Mouse (Mus musculus) common myeloid progenitor, adult 5-6 weeks (primary cell): ENCODE data around the gene Ufsp1. TPM values are rescaled to one million over a fixed set of nuclear protein-coding genes. Genes with fewer than 3 reads are reported as not detected.
"Not testable (repeated sequence)": the region's sequence is repeated elsewhere in the genome, so short reads cannot be mapped to it uniquely, and the experiment has no call there.

Source experiments
- ATAC-seq: replicated peaks from 2 replicates; pipeline ENCODE4 v1.8.0; 2016; ENCODE audit warnings: low read depth, mild to moderate bottlenecking, moderate TSS enrichment, inconsistent platforms; ENCODE audit not compliant: poor library complexity, severe bottlenecking
- total RNA-seq: library from RNA; stranded (forward); fragments of 200-1000, 187-1606 nt; gene quantifications from 2 replicates; pipeline ENCODE4 v1.2.3, GENCODE M21; 2017

Gene Ufsp1
- 3.2 and 4.4 TPM in 2 replicates for total RNA-seq

DNA sequence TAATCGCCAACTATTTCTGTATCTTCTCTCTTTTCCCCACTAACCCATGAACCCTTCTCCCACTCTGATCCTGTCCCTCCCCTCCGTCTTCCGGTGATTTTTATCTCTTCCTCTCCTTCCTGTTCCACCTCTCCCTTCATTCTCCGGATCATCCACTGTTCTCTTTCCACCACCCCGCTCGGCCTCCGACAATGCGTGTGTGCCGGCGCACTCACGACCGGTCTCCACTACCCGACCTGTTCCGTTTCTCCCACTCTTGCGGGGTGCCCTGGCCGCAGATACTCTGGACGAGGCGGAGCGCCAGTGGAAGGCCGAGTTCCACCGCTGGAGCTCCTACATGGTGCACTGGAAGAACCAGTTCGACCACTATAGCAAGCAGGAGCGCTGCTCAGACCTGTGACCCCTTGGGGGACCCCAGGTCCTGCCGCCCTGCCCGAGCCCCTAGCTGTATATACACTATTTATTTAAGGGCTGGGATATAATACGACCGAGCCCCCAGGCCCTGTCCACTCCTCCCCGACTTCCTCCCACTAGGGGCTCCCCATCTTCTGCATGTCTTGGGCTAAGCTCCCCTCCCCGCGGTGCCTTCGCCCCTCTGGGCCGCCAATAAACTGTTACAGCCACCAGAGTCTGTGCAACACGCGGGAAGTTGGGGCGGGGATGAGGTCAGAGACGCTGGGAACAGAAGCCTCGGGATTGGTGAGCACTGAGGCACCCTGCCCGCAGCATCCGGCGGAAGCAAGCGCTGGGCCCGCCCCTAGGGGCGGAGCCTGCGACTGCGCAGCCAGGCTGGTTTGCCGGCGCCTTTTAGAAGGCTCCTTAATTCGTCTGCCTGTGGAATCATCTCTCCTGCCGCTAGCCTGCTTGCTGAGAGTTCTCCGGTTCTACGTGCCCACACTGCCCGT, at the start of gene Ufsp1:
TSS of gene Ufsp1 (plus strand) at position 791 of the 905 bp plus-strand sequence.
- peak; percentile 76 for ATAC-seq

DNA sequence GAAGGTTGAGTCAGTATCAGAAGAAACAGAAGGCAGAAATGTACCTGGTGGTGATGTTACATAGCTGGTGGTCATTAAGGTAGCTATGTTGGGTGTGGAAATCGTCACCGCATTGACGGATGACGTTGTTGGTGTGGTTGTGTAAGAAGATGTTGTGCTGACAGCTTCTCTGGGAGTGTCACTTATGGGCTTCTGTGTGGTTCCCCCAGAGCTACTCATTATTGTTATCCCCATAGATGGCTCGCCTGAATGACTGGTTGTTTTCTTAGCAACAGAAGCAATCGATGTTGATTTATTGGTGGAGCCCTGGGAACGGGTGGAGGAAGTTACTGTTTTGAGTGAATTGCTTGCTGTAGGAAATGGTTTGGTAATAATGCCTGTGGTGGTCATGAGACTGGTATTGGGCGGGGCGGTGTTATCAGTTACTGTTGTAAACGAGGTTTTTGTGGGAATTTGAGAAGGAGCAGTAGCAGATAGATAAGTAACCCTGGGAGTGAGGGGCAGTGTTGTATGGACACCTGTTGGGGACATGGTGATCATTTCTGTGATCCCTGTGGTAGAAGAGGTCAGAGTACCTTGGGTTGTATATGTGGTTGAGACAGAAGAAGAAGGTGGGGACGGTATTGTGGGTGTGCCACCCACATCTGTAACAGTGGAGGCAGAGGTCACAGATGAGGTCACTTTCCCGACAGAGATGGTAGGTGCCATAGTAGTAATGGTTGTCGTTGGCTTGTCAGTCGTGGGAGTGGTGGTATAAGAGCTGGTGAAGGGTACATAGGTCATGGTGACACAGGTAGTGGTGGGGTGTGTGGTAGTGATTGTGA, 30.3 kb upstream of the Ufsp1 start:
- peak; percentile 75 for ATAC-seq

DNA sequence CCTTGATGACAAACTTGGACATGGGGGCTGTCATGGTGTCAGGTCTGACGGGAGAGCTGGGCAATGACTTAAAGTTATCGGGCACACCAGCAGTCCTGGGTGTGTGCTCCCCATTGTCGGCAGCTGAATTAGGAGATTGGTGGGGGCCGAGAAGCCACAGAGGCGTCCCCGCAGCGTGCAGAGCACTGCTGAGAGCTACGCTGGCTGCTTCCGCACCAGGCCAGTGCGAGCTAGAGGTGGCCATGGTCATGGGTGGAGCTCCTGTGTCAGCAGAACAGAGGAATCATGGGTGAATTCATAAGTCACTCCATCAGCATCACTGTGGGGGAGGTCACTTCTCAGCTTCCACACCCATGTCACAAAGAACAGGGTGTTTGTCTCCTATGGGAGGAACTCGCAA, 29.6 kb upstream of the Ufsp1 start:
- no peak for ATAC-seq

DNA sequence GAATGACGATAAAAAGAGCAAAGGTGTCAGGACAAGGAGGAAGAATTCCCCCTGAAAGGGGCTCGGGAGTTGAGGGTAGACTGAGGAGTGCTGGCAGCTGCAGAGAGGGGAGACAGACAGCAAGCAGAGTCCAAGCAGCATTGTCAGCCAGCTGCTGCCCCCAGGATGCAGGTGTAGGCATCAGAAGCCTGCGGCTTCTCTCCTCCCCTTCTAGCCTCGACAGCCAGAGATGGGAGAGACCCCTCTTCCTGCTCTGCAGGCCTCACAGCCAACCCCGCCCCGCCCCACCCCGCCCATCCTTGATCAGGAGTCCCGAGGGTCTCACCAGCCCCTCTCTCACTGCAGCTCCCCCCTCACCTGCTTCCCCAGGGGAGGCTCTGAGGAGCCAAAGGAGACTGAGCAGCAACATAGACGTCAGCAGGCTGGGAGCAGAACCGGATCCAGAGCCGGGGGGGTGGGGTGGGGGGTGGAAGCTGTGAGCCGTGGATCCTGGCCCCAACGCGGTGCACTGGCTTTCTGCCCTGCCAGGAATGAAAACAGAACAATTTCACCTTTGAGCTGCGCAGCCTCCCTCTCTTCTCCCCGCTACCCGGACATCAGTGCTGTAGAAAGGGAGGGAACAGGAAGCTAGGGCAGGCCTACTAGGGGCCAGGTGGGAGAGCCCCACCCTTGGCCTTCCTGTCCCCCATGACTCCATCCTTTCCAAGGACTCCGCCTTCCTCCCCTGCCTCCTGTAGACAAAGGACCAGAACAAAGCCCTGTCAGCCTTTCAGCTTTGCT, 26.1 kb upstream of the Ufsp1 start:
- no peak for ATAC-seq

DNA sequence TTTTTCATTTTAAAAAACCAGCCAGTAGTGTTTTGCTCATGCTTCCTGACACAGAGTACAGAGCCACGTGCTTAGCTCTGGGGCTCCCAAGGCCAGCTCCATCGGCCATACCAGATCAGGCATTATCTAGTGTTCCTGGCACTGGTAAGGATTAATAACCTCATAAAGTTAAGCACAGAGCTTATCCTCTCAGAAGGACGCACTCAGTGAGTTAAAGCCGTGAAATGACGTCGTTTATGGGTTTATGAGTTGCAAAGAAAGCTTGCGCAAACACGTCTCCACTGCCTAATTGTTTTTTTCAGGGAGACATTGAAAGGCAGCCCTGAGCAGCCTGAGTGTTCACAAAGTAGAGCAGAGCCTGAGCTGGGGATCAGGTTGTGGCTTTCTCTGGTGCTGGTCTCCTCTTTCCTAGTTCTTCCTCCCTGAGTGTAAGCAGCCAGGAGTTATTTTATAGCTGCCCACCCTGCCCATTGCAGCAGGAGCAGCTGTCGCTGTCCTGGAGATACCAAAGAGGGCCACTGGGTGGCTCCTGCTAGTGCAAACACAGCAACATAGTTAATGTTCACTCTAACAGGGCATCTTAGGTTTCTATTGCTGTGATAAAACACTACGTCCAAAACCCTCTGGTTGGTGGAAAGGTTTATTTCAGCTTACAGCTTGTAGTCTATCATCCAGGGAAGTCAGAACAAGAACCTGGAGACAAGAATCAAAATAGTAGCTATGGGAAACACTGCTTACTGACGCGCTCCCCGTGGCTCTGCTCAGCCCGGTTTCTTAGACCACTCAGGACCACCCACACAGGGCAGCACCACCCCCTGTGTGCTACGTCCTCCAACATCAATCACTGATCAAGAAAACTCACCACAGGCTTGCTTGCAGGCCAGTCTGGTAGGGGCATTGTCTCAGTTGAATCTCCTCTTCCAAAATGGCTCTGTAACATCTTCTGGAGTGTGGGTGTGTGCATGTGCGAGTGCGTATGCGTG, 16.8 kb upstream of the Ufsp1 start:
- peak; percentile 72; the same call in 1 of the 2 replicates for ATAC-seq

DNA sequence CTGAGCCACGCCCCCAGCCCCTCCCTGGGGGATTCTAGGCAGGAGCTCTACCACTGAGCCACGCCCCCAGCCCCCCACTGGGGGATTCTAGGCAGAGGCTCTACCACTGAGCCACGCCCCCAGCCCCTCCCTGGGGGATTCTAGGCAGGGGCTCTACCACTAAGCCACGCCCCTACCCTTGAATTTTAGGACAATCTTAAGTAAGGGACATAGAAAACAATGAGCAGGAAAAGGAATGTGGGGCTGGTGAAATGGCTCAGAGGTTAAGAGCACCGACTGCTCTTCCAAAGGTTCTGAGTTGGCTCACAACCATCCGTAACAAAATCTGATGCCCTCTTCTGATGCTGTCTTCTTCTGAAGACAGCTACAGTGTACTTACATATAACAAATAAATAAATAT, 10.0 kb upstream of the Ufsp1 start:
- ATAC-seq, result not testable (repeated sequence)

DNA sequence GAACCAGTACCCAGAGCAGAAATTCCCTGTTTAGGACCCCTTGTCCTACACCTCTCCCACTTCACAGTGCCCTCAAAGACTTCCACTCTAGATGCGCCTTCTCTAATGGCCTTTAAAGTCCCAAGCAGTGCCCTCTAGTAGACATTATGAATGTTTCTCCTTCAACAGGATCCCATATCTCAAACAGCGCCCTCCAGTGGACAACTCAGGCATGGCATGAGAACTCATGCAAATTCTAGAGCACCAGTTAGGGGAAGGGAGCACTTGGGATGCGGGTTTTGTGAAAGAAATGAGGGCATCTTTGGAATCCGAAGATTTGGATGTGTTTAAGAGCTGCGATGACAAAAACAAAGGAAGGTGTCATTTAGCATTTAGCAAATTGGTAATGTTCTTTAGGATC, 9.4 kb upstream of the Ufsp1 start:
- ATAC-seq, result no peak

DNA sequence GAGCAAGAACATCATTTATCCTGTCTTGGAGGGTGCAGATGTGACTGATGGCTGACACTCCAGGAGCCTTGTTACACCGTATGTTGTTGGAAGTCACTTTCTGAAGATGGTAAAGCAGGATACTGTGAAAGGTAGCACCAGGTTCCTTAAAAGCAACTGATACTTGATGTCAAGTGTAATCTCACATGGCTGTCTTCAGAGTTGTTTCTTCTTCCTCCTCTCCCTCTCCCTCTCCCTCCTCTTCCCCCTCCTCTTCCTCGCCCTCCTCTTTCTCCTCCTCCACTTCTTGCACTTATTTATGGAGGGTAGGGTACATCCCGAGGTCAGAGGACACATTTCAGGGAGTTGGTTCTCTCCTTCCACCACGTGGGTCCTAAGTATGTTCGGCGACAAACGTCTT, 8.4 kb upstream of the Ufsp1 start:
- no peak for ATAC-seq

DNA sequence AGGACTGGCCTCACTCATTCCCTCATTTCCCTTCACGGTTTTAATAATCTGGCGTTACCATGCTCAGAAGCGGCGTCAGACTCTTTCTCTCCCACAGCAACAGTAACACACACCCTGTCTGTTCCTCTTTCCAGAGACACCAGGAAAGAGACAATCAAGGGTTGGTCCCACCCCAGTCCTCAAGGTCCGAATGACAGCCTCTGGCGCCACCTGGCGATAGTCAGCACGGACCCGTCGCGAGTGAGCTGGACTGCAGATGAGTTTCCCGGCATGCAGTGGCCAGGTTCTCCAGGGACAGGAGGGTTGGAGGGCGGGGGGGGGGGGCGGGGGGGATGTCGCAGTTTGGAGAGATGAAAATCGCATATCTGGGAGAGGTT, 7.8 kb upstream of the Ufsp1 start:
- ATAC-seq, result peak; percentile 54

DNA sequence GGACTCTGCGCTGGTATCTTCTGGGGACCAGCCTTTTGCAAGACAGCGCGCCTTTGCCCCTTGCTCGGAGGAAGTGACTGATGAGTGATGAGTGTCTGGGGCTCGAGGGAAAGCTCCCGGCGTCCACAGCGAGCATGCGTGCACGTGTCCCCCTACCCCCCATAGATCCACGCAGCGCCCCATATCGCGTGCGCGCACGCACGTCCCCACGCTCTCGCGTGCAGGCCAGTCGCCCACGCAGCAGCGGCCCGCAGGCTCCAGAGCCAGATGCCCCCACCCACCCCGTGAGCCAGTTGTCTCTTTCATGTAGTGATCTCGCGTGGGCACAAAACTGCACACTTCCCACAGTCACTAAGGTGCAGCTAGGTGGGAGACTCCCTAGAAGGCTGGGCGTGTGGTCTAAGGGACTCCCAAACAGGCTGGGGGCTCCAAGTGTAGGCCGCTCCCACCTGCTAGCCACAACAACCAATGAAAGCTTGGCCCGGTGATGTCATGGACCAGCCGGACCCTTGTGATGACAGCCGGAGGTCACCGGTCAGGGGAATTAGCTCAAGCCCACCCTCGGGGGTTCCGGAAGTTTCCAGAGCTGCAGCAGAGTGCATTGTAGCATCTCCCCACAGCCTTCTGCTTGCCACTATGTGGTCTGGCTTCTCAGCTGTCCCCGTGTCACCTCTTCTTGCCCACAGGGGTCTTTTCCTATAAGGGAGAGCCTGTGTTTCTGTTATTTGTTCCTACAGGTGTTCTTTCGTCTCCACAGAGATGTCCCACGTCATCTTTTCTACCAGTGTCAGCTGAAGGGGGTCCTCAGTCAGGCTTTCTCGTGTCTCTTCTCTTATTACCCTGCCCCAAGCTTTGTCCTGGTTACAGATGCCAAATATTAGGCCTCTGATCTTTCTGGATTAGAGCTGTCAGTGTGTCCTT, 7.1 kb upstream of the Ufsp1 start, which contains the start of gene Ache:
TSS of gene Ache (plus strand) at position 488 of the 921 bp plus-strand sequence.
- no peak for ATAC-seq

DNA sequence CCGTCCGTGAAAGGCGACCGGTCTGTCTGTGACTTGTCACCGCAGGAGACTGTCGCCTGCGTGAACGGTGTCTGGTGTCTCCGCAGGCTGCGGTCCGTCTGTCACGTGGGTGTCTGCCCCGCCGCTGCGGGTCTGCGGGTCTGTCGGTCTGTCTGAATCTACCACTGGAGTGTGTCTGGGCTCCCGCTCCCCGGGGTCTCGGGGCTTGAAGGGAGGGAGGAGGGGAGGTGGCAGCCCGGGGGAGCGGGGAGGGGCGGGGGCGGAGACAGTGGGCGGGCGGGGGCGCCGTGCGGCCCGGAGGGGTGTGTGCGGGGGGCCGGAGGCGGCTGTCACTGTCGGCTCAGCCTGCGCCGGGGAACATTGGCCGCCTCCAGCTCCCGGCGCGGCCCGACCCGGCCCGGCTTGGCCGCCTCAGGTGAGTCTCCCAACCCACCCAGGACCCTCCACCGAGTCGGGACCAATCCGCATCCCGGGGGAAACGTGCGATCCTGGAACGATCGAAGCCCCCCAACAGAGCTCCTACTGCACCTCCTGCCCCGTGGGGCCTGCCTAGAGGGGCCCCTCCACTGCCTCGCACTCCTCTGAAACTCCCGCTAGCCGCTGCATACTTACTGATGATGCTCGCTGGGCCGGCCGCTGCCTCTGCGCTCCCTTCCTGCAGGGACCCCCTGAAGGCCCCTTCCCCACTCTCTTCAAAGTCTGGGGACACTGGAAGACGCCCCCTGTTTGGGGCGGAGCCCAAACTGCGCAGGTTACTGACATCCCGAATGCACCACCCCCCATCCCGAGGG, 6.3 kb upstream of the Ufsp1 start:
- ATAC-seq, result no peak

DNA sequence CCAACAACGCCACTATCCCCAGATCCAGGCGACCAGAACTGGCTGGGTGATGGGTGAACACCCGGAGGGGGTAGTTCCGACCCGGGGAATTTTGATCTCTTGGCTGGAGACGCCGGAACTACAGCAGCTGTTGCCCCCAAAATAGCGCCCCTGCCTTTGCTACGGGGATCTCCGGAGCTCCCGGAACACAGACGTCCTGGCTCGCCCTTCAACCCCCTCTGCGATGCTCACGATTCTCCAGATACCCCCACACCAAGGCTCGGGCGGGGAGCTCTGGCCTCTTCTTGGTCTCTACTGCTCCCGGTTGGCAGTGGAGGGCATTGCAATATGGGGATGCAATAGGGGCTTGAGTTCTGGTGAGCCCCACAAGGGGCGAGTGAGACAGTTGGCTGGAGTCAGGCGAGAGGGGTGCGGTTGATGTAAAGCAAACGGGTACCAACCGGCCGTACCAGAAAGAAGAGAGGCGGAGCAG, 5.4 kb upstream of the Ufsp1 start:
- ATAC-seq, result peak; percentile 7; the same call in 1 of the 2 replicates

DNA sequence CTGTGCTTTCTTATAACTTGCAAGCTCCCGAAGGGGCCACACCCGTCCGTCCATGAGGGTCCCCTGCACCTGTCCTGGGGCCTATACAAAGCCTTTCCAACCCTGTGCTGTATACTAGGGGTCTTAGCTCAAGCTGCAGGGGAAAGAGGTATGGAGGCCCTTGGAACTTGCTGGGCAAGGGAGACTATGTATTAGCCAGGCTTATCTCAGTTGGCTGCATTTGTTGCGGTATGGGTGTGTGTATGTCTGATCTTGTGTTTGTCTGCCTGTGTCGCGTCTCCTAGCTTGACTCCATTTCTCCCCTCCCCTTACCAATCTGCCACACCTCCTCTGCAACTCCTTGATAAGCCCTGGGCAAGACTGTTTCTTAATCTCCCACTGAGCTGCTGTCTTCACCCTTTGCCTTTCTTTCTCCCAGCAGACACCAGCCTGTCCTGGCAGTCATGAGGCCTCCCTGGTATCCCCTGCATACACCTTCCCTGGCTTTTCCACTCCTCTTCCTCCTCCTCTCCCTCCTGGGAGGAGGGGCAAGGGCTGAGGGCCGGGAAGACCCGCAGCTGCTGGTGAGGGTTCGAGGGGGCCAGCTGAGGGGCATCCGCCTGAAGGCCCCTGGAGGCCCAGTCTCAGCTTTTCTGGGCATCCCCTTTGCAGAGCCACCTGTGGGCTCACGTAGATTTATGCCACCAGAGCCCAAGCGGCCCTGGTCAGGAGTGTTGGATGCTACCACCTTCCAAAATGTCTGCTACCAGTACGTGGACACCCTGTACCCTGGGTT, 4.7 kb upstream of the Ufsp1 start:
- ATAC-seq, result peak; percentile 36

DNA sequence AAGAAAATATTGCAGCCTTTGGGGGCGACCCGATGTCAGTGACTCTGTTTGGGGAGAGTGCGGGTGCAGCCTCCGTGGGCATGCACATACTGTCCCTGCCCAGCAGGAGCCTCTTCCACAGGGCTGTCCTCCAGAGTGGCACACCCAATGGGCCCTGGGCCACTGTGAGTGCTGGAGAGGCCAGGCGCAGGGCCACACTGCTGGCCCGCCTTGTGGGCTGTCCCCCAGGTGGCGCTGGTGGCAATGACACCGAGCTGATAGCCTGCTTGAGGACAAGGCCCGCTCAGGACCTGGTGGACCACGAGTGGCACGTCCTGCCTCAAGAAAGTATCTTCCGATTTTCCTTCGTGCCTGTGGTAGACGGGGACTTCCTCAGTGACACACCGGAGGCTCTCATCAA, 3.8 kb upstream of the Ufsp1 start:
- ATAC-seq, result peak; percentile 10; the same call in 1 of the 2 replicates

DNA sequence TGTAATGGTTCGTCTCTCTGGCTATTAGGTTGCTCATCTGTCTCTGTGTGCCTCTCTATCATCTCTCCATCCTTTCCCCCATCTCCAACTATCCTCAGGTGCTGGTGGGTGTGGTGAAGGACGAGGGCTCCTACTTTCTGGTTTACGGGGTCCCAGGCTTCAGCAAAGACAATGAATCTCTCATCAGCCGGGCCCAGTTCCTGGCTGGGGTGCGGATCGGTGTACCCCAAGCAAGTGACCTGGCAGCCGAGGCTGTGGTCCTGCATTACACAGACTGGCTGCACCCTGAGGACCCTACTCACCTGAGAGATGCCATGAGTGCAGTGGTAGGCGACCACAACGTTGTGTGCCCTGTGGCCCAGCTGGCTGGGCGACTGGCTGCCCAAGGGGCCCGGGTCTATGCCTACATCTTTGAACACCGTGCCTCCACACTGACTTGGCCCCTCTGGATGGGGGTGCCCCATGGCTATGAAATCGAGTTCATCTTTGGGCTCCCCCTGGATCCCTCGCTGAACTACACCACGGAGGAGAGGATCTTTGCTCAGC, 3.0 kb upstream of the Ufsp1 start:
- ATAC-seq, result no peak

DNA sequence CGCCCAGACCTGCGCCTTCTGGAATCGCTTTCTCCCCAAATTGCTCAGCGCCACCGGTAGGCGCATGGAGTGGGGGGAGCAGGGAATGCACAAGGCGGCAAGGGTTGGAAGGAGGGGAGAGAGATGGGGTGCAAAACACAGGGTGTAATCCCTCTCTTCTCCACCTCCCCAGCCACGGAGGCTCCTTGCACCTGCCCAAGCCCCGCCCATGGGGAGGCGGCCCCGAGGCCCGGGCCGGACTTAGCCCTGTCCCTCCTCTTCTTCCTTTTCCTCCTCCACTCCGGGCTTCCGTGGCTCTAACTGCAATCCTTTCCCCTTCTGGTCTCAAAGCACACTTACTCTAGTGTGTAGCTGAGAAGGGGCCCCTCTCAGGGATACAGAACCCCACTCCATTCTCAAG, 1.1 kb upstream of the Ufsp1 start:
- peak; percentile 27 for ATAC-seq
